9 mouse cellular contexts compared by ENCODE assay signal in genomic region chr17:8388463-8388862, GRCm38 (mm10). TPM values are rescaled to one million over a fixed set of nuclear protein-coding genes. Genes with fewer than 3 reads are reported as not detected.
DNase-seq lines count a peak whose midpoint lies in the region; ATAC-seq and TF ChIP-seq lines count a peak whose summit lies in the region.
"Had no signal": no experiment of that assay in that cellular context is flagged by ENCODE, and none has a peak within 500 bp of the region (broad histone marks: within the 10 kb centered on the region; RNA-seq: fewer than 3 reads in every experiment).

No protein-coding gene starts in this region.

- peak; percentile 31; the same call in 1 of the 2 replicates for TF ChIP-seq CTCF in lung, adult 2 months (IDR thresholded peaks at IDR 0.05; ENCODE audit: insufficient read depth, low read length)

- whole genome bisulfite sequencing in lung, adult 2 months = 5% methylated on average over 13 of the region's 13 CpGs
- 2% methylated on average over 13 of the region's 13 CpGs for WGBS in neural tube, embryonic 11.5 days

- intact Hi-C loops in left cerebral cortex, postnatal 4 days (cut with DNase I) = loop anchor here (5.0 kb wide), 2 partner anchors 74 to 209 kb away; no protein-coding TSS in a partner anchor

- no peaks in the 10 kb centered on the region for H3K4me1 ChIP-seq in lung, adult 2 months (ENCODE audit: control insufficient read depth, insufficient read depth, low read length)
- H3K4me1 ChIP-seq in neural tube, embryonic 11.5 days (ENCODE audit: control insufficient read depth, insufficient read depth, low read length) = no peaks in the 10 kb centered on the region
- H3K4me1 ChIP-seq: liver, embryonic 15.5 days had no signal

- H3K27me3 ChIP-seq in neural tube, embryonic 11.5 days (ENCODE audit: control insufficient read depth, insufficient read depth, low read length) = peaks cover 38% of the 10 kb centered on the region

- no peak overlapping the region for H3K4me3 ChIP-seq in lung, adult 2 months (replicated peaks; ENCODE audit: extremely low read depth, low read depth, low read length)
- no peak overlapping the region for H3K4me3 ChIP-seq in neural tube, embryonic 11.5 days (ENCODE audit: low read depth, low read length)
- H3K4me3 ChIP-seq: erythroblast, embryonic 14.5 days; liver, embryonic 15.5 days had no signal

- H3K9ac ChIP-seq in neural tube, embryonic 11.5 days (ENCODE audit: low read length) = no peak overlapping the region
- H3K9ac ChIP-seq: liver, embryonic 15.5 days had no signal

- DNase-seq in lung, adult 2 months = no peak
- no peak for DNase-seq in lung, postnatal 25 days (ENCODE audit: low spot score)
- peak; percentile 56 to 76 for DNase-seq in cerebellum, postnatal 25 days
- peak; percentile 54 to 58 for DNase-seq in frontal cortex, postnatal 36 days (ENCODE audit: low spot score in 2 of 2)
- peak; percentile 60 for DNase-seq in left cerebral cortex, postnatal 4 days
- DNase-seq in neural tube, embryonic 11.5 days (ENCODE audit: low spot score) = peak; percentile 62
- DNase-seq in ovary, postnatal 36 days (ENCODE audit: low spot score) = no peak

- H3K36me3 ChIP-seq in neural tube, embryonic 11.5 days (ENCODE audit: control insufficient read depth, insufficient read depth, low read length) = no peaks in the 10 kb centered on the region
- H3K36me3 ChIP-seq: liver, embryonic 15.5 days had no signal

- TF ChIP-seq POLR2A in lung, adult 2 months (IDR thresholded peaks at IDR 0.05; ENCODE audit: borderline replicate concordance, extremely low read depth, low read depth, low read length) = no peak

- H3K9me3 ChIP-seq in neural tube, embryonic 11.5 days (ENCODE audit: control insufficient read depth, low read length) = no peaks in the 10 kb centered on the region
- H3K9me3 ChIP-seq: liver, embryonic 15.5 days had no signal

- H3K27ac ChIP-seq in neural tube, embryonic 11.5 days (ENCODE audit: low read depth, low read length) = no peak overlapping the region
- H3K27ac ChIP-seq: liver, embryonic 15.5 days had no signal

- no peak overlapping the region for H3K4me2 ChIP-seq in neural tube, embryonic 11.5 days (ENCODE audit: low read depth)
- H3K4me2 ChIP-seq: liver, embryonic 15.5 days had no signal

- no peak for ATAC-seq in neural tube, embryonic 11.5 days (ENCODE audit: insufficient read depth, low FRiP score, low TSS enrichment)

RNA-seq across cellular contexts. Expression of gene T2, which starts 32.7 kb away (rescaled TPM):
- 3.5 and 3.7 TPM in 2 replicates for polyA plus RNA-seq in lung, adult 2 months (2012; rRNA removed)
- total RNA-seq in left cerebral cortex, postnatal 4 days (2021) = under 1 TPM; 0.32 to 0.70 TPM
- 0.42 and 0.53 TPM in 2 replicates for polyA plus RNA-seq in neural tube, embryonic 11.5 days (2014; fragmentation: Nextera tagmentation; extraction: Ambion mirVana)
- polyA plus RNA-seq: erythroblast, embryonic 14.5 days; liver, embryonic 15.5 days had no signal

RNA-seq across cellular contexts. Expression of gene T, which starts 45.8 kb away (rescaled TPM):
- 0.20 TPM in 2 replicates for polyA plus RNA-seq in lung, adult 2 months (2012; rRNA removed)
- under 1 TPM; 0.18 to 0.79 TPM for total RNA-seq in left cerebral cortex, postnatal 4 days (2021)
- 1.6 and 2.1 TPM in 2 replicates for polyA plus RNA-seq in neural tube, embryonic 11.5 days (2014; fragmentation: Nextera tagmentation; extraction: Ambion mirVana)
- polyA plus RNA-seq: erythroblast, embryonic 14.5 days; liver, embryonic 15.5 days had no signal

RNA-seq across cellular contexts. Expression of gene Prr18, which starts 51.2 kb away (rescaled TPM):
- polyA plus RNA-seq in lung, adult 2 months (2012; rRNA removed) = 14.4 and 16.1 TPM in 2 replicates
- total RNA-seq in left cerebral cortex, postnatal 4 days (2021) = 10 to 100 TPM; 23.2 to 24.6 TPM
- 0.89 and 1.4 TPM in 2 replicates for polyA plus RNA-seq in neural tube, embryonic 11.5 days (2014; fragmentation: Nextera tagmentation; extraction: Ambion mirVana)

Comparison
In these comparisons a context has a peak if more than half of its experiments do, and no peak if none do; other contexts are left out.
1. DNase-seq: peak in cerebellum, postnatal 25 days (2 of 2), frontal cortex, postnatal 36 days (2 of 2), left cerebral cortex, postnatal 4 days (single experiment) and neural tube, embryonic 11.5 days (single experiment); none in lung, adult 2 months (single experiment), lung, postnatal 25 days (single experiment) and ovary, postnatal 36 days (single experiment).